Mouse (Mus musculus) left cerebral cortex, postnatal 25 days (tissue): ENCODE data around the gene Sart3. TPM values are rescaled to one million over a fixed set of nuclear protein-coding genes. Genes with fewer than 3 reads are reported as not detected.
A peak's percentile ranks its signal among the peaks of the same experiment; 100 is the strongest.
"Not testable (repeated sequence)": the region's sequence is repeated elsewhere in the genome, so short reads cannot be mapped to it uniquely, and the experiment has no call there.

Source experiments
- DNase-seq, 2 experiments: peaks; one replicate each; pipeline ENCODE4 v3.0.0; 2022; ENCODE audit warnings: low spot score in 2 of 2, mixed read lengths in 1 of 2
- intact Hi-C: fragments of 180-260 bp; cut with DNase I; formaldehyde crosslinking; loops from one replicate; pipeline ENCODE4 v1.15.1; 2025
- total RNA-seq, 2 experiments: library from RNA; stranded (reverse); gene quantifications; 2 replicates each; pipeline ENCODE4 v1.2.3; 2021

Gene Sart3
- total RNA-seq, 2 experiments from 2014 or later = 36.6 to 37.1 TPM

GRCm38 (mm10) chr5:113796401-113797148, 24.3 kb upstream of the Sart3 start:
- DNase-seq = no peak
- intact Hi-C loops = no loop called here

DNA sequence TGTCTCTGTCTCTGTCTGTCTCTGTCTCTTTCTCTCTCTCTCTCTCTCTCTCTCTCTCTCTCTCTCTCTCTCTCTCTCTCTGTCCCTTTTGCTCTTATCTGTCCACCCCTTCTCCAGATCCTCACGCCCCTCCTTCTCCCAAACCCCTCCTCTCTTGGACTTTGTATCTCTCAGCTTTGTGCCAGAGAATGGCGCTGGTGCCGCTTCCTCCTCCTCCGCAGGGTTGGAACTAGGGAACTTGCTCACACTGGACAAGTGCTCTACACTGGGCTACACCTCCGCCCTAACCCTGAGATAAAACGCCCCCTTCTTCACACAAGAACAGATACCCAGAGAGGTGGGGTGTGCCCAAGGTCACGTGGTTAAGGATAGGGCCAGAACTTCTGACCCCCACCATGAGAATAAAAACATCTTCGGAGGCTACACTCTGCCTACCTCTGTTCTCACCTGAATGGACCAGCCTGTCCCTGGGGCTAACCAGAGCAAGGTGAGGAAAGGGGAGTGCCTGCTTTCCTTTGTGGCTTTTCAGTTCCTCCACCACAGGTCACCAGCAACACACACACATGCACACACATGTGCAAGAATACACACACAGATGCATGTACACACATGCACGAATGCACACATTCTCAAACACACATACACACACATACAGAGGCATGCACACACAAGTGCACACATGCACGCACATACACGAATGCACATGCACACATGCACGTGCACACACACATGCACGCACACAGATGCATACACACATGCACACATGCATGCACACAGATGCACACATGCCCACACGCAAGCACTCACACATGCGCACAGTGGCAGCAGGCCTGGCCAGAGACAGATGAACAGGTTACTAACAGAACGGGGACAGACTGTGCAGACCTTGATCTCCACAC, 19.1 kb upstream of the Sart3 start:
- no peak for DNase-seq
- intact Hi-C loops = no loop called here

DNA sequence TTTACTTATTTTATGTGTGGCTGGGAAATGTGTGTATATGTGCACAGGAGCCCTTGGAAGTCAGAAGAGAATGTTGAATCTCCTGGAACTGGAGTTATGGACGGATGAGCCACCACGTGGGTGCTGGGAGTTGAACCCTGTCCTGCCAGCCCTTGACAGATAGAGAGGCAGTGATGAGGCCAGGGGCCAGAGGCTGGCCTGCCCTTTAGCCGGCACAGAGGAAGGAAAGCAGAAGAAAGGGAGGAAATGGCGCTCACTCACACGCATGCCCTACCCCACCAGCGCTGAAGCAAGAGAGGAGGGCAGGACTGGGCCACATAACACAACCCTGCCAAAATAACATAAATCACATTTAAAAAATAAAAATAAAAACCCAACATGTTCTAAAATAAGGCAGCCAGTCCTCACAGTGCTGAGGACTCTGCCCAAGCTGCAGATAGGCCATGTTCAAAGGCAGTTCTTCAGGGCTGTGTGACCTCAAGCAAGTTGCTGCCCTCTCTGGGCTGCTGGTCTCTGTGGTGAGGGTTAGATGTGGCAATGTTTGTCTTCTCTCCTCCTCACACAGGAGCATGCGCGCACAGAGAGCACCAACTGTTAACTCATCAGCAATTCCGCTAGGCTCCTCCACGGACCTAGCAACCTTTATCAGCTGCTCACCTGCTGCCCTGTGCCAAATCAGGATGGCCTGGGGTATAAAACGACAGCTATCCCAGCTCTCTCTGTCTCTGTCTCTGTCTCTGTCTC, 18.3 kb upstream of the Sart3 start:
- DNase-seq = no peak
- intact Hi-C loops = no loop called here

DNA sequence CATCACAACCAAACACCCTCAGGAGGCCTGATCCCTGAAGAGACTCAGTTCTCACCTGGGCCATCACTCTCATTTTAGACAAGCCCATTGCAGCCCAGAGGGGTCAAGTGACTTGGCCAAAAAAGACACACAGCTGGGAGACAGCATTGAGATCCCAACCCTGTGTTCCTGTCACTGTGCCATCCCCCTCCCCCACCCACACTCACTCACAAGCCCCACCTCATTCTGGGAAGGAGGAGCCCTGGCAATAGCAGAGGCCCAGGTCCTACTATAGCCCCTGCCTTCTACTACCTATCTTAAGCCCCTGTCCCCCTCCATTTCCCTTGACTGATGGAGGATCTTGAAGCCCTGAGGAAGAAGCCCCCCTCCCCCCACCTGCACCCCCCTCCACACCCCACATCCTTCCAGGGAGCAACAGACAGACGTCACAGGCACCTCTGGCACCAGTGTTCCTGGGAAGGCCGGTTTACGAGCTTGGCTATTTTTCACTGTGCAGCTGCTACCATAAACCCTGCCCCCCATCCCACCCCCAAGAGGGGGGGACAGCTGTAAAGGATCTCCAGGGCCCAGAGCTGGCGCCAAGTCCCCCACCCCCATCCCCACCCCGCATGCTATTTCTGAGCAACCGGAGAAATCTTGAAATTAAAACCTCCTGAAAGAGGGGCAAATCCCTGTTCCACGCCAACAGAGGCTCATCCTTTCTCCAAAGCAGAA, 16.9 kb upstream of the Sart3 start:
- intact Hi-C loops = no loop called here

DNA sequence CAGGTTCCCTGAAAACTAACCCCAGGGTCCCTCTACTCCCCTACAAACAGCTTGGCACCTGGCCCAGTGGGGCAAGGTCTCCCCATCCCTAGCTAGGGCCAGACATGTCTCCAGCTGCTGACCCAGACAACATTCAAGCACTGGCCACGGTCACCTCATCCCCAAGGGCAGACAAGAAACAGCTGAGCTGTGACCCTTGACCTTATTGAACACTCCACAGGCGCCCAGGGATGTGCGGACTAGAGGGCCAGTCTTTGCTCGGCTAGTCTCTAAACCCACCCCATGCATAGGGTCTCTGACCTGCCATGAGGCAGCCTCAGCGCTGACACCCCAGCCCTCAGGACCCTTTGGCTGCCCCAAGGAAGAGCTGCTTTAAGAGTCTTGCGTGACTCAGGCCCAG, 16.3 kb upstream of the Sart3 start:
- no peak for DNase-seq
- intact Hi-C loops = no loop called here

More for the DNA sequence above, 16.9 kb upstream of the Sart3 start:
- DNase-seq = no peak

- intact Hi-C loops = no loop called here
- DNase-seq = peak in 1 of 2 experiments; percentile 42
Observed at GRCm38 (mm10) chr5:113786985-113787384, 14.7 kb upstream of the Sart3 start.

GRCm38 (mm10) chr5:113784104-113784503, 11.8 kb upstream of the Sart3 start:
- intact Hi-C loops, DNase-seq: not testable (repeated sequence)

DNA sequence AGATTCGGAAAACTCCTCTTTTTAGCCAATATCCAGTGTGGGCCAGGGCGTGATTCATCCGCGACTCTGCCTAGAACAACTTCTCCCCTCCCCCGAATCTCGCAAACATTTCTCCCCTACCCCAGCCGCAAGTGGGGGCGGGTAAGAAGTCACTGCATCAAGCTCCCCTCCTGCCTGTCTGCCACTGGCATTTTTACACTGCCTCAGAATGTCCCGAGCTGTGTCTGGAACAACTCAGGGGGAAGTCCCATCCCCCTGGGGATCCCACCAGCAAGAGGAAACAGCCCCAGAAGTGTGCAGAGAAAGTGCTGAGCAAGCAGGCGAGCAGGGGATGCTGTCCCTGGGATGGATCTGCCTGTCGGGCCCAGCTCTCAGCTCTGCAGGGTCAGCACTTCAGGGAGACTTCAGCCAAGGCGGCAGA, 11.3 kb upstream of the Sart3 start:
- peak; percentile 37 to 70 for DNase-seq
- intact Hi-C loops = no loop called here

DNA sequence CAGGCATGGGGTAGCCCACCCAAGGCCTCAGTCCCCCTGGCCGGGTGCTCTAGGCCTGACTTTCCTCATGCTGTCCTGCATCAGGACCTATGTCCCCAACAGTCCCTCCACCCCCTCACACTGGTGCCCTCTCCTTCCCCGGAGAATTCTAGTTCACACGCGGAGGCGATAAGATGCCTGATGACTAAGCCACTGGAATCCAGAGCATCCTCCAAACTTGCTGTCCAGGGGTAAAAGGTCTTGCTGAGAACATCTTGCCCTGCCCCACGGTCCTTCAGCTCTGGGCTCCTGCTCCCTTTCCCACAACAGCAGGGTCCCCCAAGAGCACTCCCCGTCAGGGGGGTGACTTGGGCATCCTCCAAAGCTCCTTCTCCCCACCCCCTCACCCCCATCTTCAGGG, 10.3 kb upstream of the Sart3 start:
- intact Hi-C loops = no loop called here
- no peak for DNase-seq

- intact Hi-C loops = no loop called here
- no peak for DNase-seq
Observed at GRCm38 (mm10) chr5:113781875-113782274, 9.6 kb upstream of the Sart3 start.

- intact Hi-C loops = no loop called here
Observed at GRCm38 (mm10) chr5:113781254-113781653, 8.9 kb upstream of the Sart3 start.

DNA sequence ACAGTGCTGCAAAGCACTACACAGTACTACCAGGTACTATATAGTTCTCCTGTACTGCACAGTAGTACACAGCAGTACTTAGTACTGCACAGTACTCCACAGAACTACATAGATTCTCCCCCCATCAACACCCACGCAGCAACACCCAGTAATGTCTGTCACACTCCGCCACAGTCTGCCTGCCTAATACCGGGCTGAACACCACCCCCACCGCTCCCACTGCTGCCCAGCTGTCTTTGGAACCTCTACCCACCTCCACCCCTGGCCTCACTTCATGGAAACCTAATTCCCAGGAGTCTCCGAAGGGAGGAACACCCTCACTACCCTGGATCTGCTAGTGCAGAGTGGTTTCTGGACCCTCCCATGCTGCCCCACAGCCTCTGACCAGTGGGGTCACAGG, 8.5 kb upstream of the Sart3 start:
- intact Hi-C loops = no loop called here

More at GRCm38 (mm10) chr5:113781254-113781653, 8.9 kb upstream of the Sart3 start:
- no peak for DNase-seq

GRCm38 (mm10) chr5:113780082-113780752, 7.9 kb upstream of the Sart3 start:
- intact Hi-C loops = no loop called here

More for the DNA sequence above, 8.5 kb upstream of the Sart3 start:
- DNase-seq = no peak

GRCm38 (mm10) chr5:113779569-113779968, 7.3 kb upstream of the Sart3 start:
- intact Hi-C loops = no loop called here
- DNase-seq = no peak

More at GRCm38 (mm10) chr5:113780082-113780752, 7.9 kb upstream of the Sart3 start:
- no peak for DNase-seq

DNA sequence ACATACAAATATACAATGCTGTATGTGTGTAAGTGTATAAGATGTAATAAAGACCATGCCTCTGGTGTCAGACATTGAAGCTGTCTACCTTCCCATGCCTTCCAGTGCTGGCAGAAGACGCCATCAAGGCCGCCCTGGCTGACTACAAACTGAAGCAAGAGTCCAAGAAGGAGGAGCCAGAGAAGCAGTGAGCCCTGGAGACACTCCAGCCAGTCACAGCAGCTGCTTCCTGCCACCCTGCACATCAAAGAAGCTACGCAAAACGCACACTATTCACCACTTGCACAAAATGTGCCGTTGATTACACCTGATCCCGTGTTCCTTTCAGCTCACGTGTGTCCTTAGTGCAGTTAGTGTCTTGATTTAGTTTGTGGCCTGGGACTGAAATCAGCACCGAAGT, 5.4 kb upstream of the Sart3 start:
- DNase-seq = not testable (repeated sequence)

DNA sequence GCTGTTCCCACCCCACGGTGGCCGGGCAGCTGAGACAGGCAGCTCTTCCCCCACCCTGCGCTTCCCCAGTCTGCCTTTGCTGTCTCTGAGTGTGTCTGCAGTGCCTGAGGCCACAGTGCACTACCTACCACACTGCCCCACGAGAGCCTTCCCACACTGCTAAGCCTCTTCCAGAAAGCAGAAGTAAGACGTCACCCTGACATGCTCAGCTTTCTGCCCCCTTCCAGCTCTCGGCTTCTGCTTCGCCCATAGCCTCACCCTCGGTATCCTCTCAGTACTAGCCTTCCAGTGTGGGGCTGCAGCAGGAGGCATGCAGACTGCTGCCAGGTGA, 4.6 kb upstream of the Sart3 start:
- intact Hi-C loops = loop anchor here (1.0 kb wide), 1 partner anchor 65 kb away; no protein-coding TSS in a partner anchor
- peak in 1 of 2 experiments; percentile 27 for DNase-seq

More for the DNA sequence above, 5.4 kb upstream of the Sart3 start:
- intact Hi-C loops = not testable (repeated sequence)

DNA sequence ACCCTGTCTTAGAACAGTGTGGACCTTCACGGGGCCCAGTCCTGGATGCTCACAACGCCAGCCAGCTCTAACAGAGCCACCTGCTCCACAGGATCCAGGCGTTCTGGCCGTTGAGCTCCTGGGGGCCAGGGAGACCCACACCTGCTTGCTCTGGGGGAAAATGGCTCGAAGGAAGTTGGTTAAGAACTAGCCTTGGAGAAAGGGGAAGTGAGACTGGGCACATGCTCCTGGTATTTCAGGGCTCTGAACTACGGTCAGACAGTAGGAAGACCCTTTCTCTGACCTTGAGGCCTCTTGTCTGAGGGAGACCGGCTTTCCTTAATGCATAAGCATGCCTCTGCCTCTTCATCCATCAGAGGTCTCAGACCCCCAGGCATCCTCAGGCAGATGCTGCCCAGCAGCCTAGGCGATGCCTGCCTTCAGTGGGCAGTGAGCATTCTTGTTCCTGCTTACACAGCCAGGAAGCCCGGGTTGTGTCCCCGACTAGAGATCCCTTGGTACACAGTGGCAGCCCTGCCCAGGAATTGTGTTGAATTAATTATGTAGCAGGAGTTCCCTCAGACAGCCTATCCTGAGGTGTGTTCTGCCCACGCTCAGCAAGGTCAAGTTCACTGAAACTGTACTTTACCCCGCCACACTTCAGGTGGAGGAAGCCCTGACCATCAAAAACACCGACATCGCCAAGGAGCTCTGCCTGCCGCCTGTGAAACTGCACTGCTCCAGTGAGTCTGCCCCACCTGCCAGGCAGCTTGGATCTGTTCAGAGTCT, 4.0 kb upstream of the Sart3 start:
- intact Hi-C loops = loop anchor here (1.0 kb wide), 1 partner anchor 66 kb away; no protein-coding TSS in a partner anchor
- DNase-seq = no peak

- no peak for DNase-seq
- intact Hi-C loops = no loop called here
Observed at GRCm38 (mm10) chr5:113775585-113775984, 3.3 kb upstream of the Sart3 start.
